Mouse (Mus musculus) heart, embryonic 15.5 days (tissue): ENCODE results near the gene Nme3. TPM values are rescaled to one million over a fixed set of nuclear protein-coding genes. Genes with fewer than 3 reads are reported as not detected.

Experiments used
- ATAC-seq: fragments of 200-750 bp; cut with Nextera tagmentation; replicated peaks from 2 replicates; pipeline ENCODE4 v1.8.0; 2017; ENCODE audit warnings: low read depth, moderate TSS enrichment; ENCODE audit not compliant: insufficient number of reproducible peaks, insufficient read depth, low FRiP score
- H3K27ac ChIP-seq: fragments of 300-500 bp; sonication (generic); 2 replicates; pipeline ENCODE4 v1.5.1; 2015; ENCODE audit warnings: mild to moderate bottlenecking, inconsistent platforms
- H3K27me3 ChIP-seq: fragments of 300-500 bp; sonication (generic); 2 replicates; pipeline ENCODE4 v1.6.1; 2015; ENCODE audit warnings: inconsistent platforms
- H3K36me3 ChIP-seq: fragments of 300-500 bp; sonication (generic); 2 replicates; pipeline ENCODE4 v1.6.1; 2015; ENCODE audit warnings: mild to moderate bottlenecking, inconsistent platforms
- H3K4me1 ChIP-seq: fragments of 300-500 bp; sonication (generic); replicated peaks from 2 replicates; pipeline ENCODE4 v1.6.1; 2015; ENCODE audit warnings: inconsistent platforms
- H3K4me2 ChIP-seq: fragments of 300-500 bp; sonication (generic); 2 replicates; pipeline ENCODE4 v1.6.1; 2015; ENCODE audit warnings: inconsistent platforms, mild to moderate bottlenecking, moderate library complexity
- H3K4me3 ChIP-seq: fragments of 300-500 bp; sonication (generic); 2 replicates; pipeline ENCODE4 v1.5.1; 2015; ENCODE audit warnings: mild to moderate bottlenecking, inconsistent platforms
- H3K9ac ChIP-seq: fragments of 300-500 bp; sonication (generic); 2 replicates; pipeline ENCODE4 v1.6.1; 2015; ENCODE audit warnings: mild to moderate bottlenecking, inconsistent platforms
- H3K9me3 ChIP-seq: fragments of 300-500 bp; sonication (generic); replicated peaks from 2 replicates; pipeline ENCODE4 v1.6.1; 2016; ENCODE audit warnings: inconsistent platforms
- WGBS: fragments of 180-500 bp; shearing (Covaris S2); methylation state at CpG from one replicate; pipeline ENCODE4 v1.1.7; 2015; ENCODE audit warnings: mixed read lengths; 5-methylcytosine and 5-hydroxymethylcytosine counted together
- polyA plus RNA-seq: library from polyadenylated mRNA; unstranded; fragments of >200 nt; fragmentation: Nextera tagmentation; extraction: Ambion mirVana; gene quantifications from 2 replicates; pipeline ENCODE4 v1.2.1, GENCODE M21; 2015

Gene Nme3
- polyA plus RNA-seq, 1 experiment from 2014 or later: 32.2 TPM

- H3K4me2 ChIP-seq: no peak overlapping the region
- 86% methylated on average over 6 of the region's 6 CpGs for WGBS
- H3K9ac ChIP-seq: no peak overlapping the region
- H3K27ac ChIP-seq: no peak overlapping the region
- ATAC-seq: no peak
- no peaks in the 10 kb centered on the region for H3K4me1 ChIP-seq
- no peaks in the 10 kb centered on the region for H3K9me3 ChIP-seq
- H3K27me3 ChIP-seq: no peaks in the 10 kb centered on the region
- H3K36me3 ChIP-seq: peaks cover 25% of the 10 kb centered on the region
- H3K4me3 ChIP-seq: no peak overlapping the region
These were observed 37.3 kb upstream of the Nme3 start for GRCm38 (mm10) chr17:24858967-24859366.

- no peaks in the 10 kb centered on the region for H3K9me3 ChIP-seq
- no peak for ATAC-seq
- no peak overlapping the region for H3K27ac ChIP-seq
- no peaks in the 10 kb centered on the region for H3K27me3 ChIP-seq
- H3K36me3 ChIP-seq: peaks cover 23% of the 10 kb centered on the region
- no peak overlapping the region for H3K9ac ChIP-seq
- H3K4me3 ChIP-seq: no peak overlapping the region
- no peak overlapping the region for H3K4me2 ChIP-seq
- 81% methylated on average over 8 of the region's 8 CpGs for WGBS
- no peaks in the 10 kb centered on the region for H3K4me1 ChIP-seq
These were observed 36.2 kb upstream of the Nme3 start for GRCm38 (mm10) chr17:24860076-24860475.

- H3K9me3 ChIP-seq: no peaks in the 10 kb centered on the region
- H3K9ac ChIP-seq: no peak overlapping the region
- WGBS: 89% methylated on average over 3 of the region's 3 CpGs
- ATAC-seq: no peak
- H3K4me1 ChIP-seq: no peaks in the 10 kb centered on the region
- H3K36me3 ChIP-seq: peaks cover 23% of the 10 kb centered on the region
- no peak overlapping the region for H3K4me3 ChIP-seq
- H3K27me3 ChIP-seq: no peaks in the 10 kb centered on the region
- H3K4me2 ChIP-seq: no peak overlapping the region
- H3K27ac ChIP-seq: no peak overlapping the region
These were observed 34.5 kb upstream of the Nme3 start for GRCm38 (mm10) chr17:24861785-24862184.

- WGBS: 85% methylated on average over 8 of the region's 8 CpGs
- no peaks in the 10 kb centered on the region for H3K27me3 ChIP-seq
- no peaks in the 10 kb centered on the region for H3K4me1 ChIP-seq
- no peak within 1 kb of the TSS for H3K4me2 ChIP-seq
- H3K9me3 ChIP-seq: no peaks in the 10 kb centered on the region
- ATAC-seq: no peak
- no peak within 1 kb of the TSS for H3K27ac ChIP-seq
- H3K9ac ChIP-seq: no peak within 1 kb of the TSS
- H3K4me3 ChIP-seq: no peak within 1 kb of the TSS
- H3K36me3 ChIP-seq: peaks cover 23% of the 10 kb centered on the region
These were observed 30.5 kb upstream of the Nme3 start, which contains the start of gene Igfals for GRCm38 (mm10) chr17:24865776-24866175. Gene Igfals (plus strand): TSS chr17:24865997.

GRCm38 (mm10) chr17:24867914-24868313, 28.4 kb upstream of the Nme3 start:
- no peak for ATAC-seq
- 89% methylated on average over 10 of the region's 10 CpGs for WGBS
- Histone ChIP-seq H3K9me3 (no peaks in the 10 kb centered on the region), H3K27me3 (no peaks in the 10 kb centered on the region), H3K4me2 (no peak overlapping the region), H3K36me3 (0 out of 2 replicates have a peak, but pooled peaks cover 3% of the 10 kb centered on the region), H3K4me1 (no peaks in the 10 kb centered on the region), H3K4me3 (no peak overlapping the region), H3K27ac (no peak overlapping the region), H3K9ac (no peak overlapping the region)

- H3K4me3 ChIP-seq: no peak overlapping the region
- no peaks in the 10 kb centered on the region for H3K9me3 ChIP-seq
- no peaks in the 10 kb centered on the region for H3K36me3 ChIP-seq
- H3K4me2 ChIP-seq: no peak overlapping the region
- ATAC-seq: no peak
- H3K9ac ChIP-seq: no peak overlapping the region
- no peaks in the 10 kb centered on the region for H3K27me3 ChIP-seq
- H3K4me1 ChIP-seq: no peaks in the 10 kb centered on the region
- H3K27ac ChIP-seq: no peak overlapping the region
- WGBS: 34% methylated on average over 4 of the region's 4 CpGs
These were observed 22.4 kb upstream of the Nme3 start for GRCm38 (mm10) chr17:24873695-24874404.

- Histone ChIP-seq H3K9ac (no peak overlapping the region), H3K9me3 (no peaks in the 10 kb centered on the region), H3K36me3 (no peaks in the 10 kb centered on the region), H3K4me3 (no peak overlapping the region), H3K4me1 (no peaks in the 10 kb centered on the region), H3K27me3 (no peaks in the 10 kb centered on the region), H3K4me2 (no peak overlapping the region), H3K27ac (no peak overlapping the region)
- no peak for ATAC-seq
- WGBS: 48% methylated on average over 1 of the region's 1 CpGs
These were observed 21.9 kb upstream of the Nme3 start for GRCm38 (mm10) chr17:24874405-24874745.

- no peak overlapping the region for H3K4me2 ChIP-seq
- no peak overlapping the region for H3K4me3 ChIP-seq
- H3K27ac ChIP-seq: no peak overlapping the region
- H3K4me1 ChIP-seq: no peaks in the 10 kb centered on the region
- WGBS: 78% methylated on average over 8 of the region's 8 CpGs
- no peaks in the 10 kb centered on the region for H3K36me3 ChIP-seq
- H3K9ac ChIP-seq: no peak overlapping the region
- no peaks in the 10 kb centered on the region for H3K27me3 ChIP-seq
- no peaks in the 10 kb centered on the region for H3K9me3 ChIP-seq
- ATAC-seq: no peak
These were observed 21.3 kb upstream of the Nme3 start for GRCm38 (mm10) chr17:24874989-24875388.

- no peak overlapping the region for H3K27ac ChIP-seq
- no peak overlapping the region for H3K4me3 ChIP-seq
- no peak for ATAC-seq
- no peaks in the 10 kb centered on the region for H3K27me3 ChIP-seq
- 53% methylated on average over 10 of the region's 10 CpGs for WGBS
- no peaks in the 10 kb centered on the region for H3K4me1 ChIP-seq
- no peak overlapping the region for H3K9ac ChIP-seq
- no peak overlapping the region for H3K4me2 ChIP-seq
- peaks cover 2% of the 10 kb centered on the region; the same call in 1 of the 2 replicates for H3K36me3 ChIP-seq
- H3K9me3 ChIP-seq: no peaks in the 10 kb centered on the region
These were observed 18.8 kb upstream of the Nme3 start for GRCm38 (mm10) chr17:24877336-24878116.

- Histone ChIP-seq H3K4me2 (no peak overlapping the region), H3K36me3 (peaks cover 7% of the 10 kb centered on the region; the same call in 1 of the 2 replicates), H3K9ac (no peak overlapping the region), H3K27ac (no peak overlapping the region), H3K4me3 (no peak overlapping the region), H3K4me1 (no peaks in the 10 kb centered on the region), H3K27me3 (no peaks in the 10 kb centered on the region), H3K9me3 (no peaks in the 10 kb centered on the region)
- WGBS: 38% methylated on average over 5 of the region's 5 CpGs
- no peak for ATAC-seq
These were observed 18.2 kb upstream of the Nme3 start for GRCm38 (mm10) chr17:24878117-24878397.

- Histone ChIP-seq H3K27me3 (no peaks in the 10 kb centered on the region), H3K9me3 (no peaks in the 10 kb centered on the region), H3K4me1 (no peaks in the 10 kb centered on the region), H3K4me3 (no peak overlapping the region), H3K36me3 (peaks cover 12% of the 10 kb centered on the region; the same call in 1 of the 2 replicates), H3K4me2 (no peak overlapping the region), H3K9ac (no peak overlapping the region), H3K27ac (no peak overlapping the region)
- no peak for ATAC-seq
- 71% methylated on average over 8 of the region's 8 CpGs for WGBS
These were observed 17.8 kb upstream of the Nme3 start for GRCm38 (mm10) chr17:24878531-24878930.
